Mouse (Mus musculus) brain, embryonic 14.5 days (tissue): ENCODE measurements around the gene Kcnq5. TPM values are rescaled to one million over a fixed set of nuclear protein-coding genes. Genes with fewer than 3 reads are reported as not detected.
A peak's percentile ranks its signal among the peaks of the same experiment; 100 is the strongest.

Experiments
- DNase-seq: peaks from one replicate; pipeline ENCODE4 v3.0.0-alpha.2; 2011; ENCODE audit warnings: low read depth
- CTCF ChIP-seq: fragments of 200-500 bp; IDR thresholded peaks from 2 replicates; pipeline ENCODE4 v1.5.1; 2012; ENCODE audit warnings: inconsistent platforms, mild to moderate bottlenecking, moderate library complexity, borderline replicate concordance; ENCODE audit not compliant: insufficient read depth, insufficient read length; ENCODE audit errors: extremely low read depth
- POLR2A ChIP-seq: fragments of 200-500 bp; IDR thresholded peaks from 2 replicates; pipeline ENCODE4 v1.6.1; 2012; ENCODE audit warnings: mild to moderate bottlenecking, inconsistent platforms, borderline replicate concordance; ENCODE audit not compliant: poor library complexity, insufficient read depth, insufficient read length, severe bottlenecking; ENCODE audit errors: extremely low read depth
- polyA plus RNA-seq: library from polyadenylated mRNA; depleted of rRNA; stranded (reverse); fragments of >200 nt; gene quantifications from 2 replicates; pipeline ENCODE4 v1.2.3, GENCODE M21; 2012

Gene Kcnq5
- polyA plus RNA-seq, 1 experiment = 1.5 TPM

- TF ChIP-seq CTCF = no peak
- no peak for TF ChIP-seq POLR2A
- no peak for DNase-seq
Measured at GRCm38 (mm10) chr1:21712711-21713110, 249.0 kb downstream of the Kcnq5 start.

- TF ChIP-seq CTCF (no peak), POLR2A (no peak)
- DNase-seq = peak; percentile 44
Measured at GRCm38 (mm10) chr1:21690458-21690857, 271.3 kb downstream of the Kcnq5 start.

- no peak for DNase-seq
- TF ChIP-seq POLR2A = no peak
- TF ChIP-seq CTCF = no peak
Measured at GRCm38 (mm10) chr1:21688918-21689317, 272.8 kb downstream of the Kcnq5 start.

- DNase-seq = no peak
- TF ChIP-seq CTCF (no peak), POLR2A (no peak)
Measured at GRCm38 (mm10) chr1:21684444-21684843, 277.3 kb downstream of the Kcnq5 start.

- peak; percentile 30 for DNase-seq
- no peak for TF ChIP-seq CTCF
- no peak for TF ChIP-seq POLR2A
Measured at GRCm38 (mm10) chr1:21676805-21677204, 284.9 kb downstream of the Kcnq5 start.

DNA sequence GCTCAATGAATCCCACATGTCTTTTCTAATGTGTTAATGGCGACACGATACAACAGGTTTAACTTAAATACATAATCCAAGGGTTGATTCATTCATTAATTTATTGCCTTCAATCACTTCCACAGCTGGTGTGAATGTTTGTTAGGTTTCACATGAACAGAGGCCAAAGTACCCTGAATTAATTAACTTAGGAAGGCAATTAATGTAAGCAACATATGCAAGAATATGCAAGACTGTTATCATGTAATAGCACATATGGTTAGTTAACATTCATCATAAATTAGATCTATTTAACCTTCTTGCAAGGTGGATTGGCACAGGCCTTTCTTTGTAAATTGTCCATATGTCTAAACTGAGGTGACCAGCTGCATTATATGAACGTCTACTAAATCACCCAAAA, 300.9 kb downstream of the Kcnq5 start:
- TF ChIP-seq CTCF = no peak
- TF ChIP-seq POLR2A = no peak
- DNase-seq = peak; percentile 86

- TF ChIP-seq POLR2A (no peak), CTCF (no peak)
- DNase-seq = peak; percentile 63
Measured at GRCm38 (mm10) chr1:21650820-21651219, 310.9 kb downstream of the Kcnq5 start.

GRCm38 (mm10) chr1:21635406-21635805, 326.3 kb downstream of the Kcnq5 start:
- peak; percentile 67 for DNase-seq
- TF ChIP-seq POLR2A = no peak
- TF ChIP-seq CTCF = no peak

- TF ChIP-seq POLR2A = no peak
- TF ChIP-seq CTCF = no peak
- no peak for DNase-seq
Measured at GRCm38 (mm10) chr1:21634013-21634412, 327.7 kb downstream of the Kcnq5 start.

DNA sequence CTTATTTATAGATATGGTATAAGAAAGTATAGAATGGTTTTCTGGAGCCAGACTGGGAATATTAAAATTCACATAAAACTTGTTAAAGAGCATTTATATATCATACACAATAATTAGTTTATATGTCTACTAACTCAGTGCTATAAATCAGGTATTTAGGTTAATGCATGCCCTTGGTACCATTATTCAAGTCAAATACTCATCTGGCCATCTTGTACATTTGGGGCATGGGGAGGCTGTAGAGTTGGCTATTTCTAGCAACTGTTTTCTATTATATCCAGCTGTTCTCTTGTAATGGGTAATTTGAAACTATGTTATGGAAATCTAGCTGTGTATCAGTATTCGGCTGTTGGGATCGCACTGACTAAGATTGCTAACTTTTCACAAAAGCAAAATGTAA, 339.3 kb downstream of the Kcnq5 start:
- DNase-seq = no peak
- TF ChIP-seq POLR2A = no peak
- no peak for TF ChIP-seq CTCF

GRCm38 (mm10) chr1:21622039-21622438, 339.7 kb downstream of the Kcnq5 start:
- no peak for TF ChIP-seq POLR2A
- no peak for TF ChIP-seq CTCF

DNA sequence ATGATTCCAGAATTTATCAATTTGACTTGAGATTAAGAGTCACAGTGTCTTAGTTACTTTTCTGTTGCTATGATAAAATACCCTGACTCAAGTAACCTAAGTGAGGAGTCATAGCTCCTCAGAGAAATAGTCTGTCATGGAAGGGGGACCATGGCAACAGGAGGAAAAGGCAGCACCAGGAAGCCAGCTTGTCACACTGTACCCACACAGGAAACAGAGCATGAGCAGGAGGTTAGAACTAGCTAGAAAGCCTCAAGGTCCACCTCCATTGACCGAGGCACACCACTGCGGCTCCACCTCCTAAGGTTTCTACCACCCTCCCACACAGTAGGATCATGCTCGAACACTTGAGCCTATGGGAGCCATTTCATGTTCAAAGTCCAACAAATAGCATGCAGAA, 343.0 kb downstream of the Kcnq5 start:
- TF ChIP-seq CTCF (no peak), POLR2A (no peak)
- no peak for DNase-seq

More at GRCm38 (mm10) chr1:21622039-21622438, 339.7 kb downstream of the Kcnq5 start:
- DNase-seq = no peak
